Mouse (Mus musculus) kidney, postnatal 4 days (tissue): ENCODE data around the gene Lekr1.

Source experiments
- DNase-seq, 2 experiments: peaks; one replicate each; pipeline ENCODE4 v3.0.0; 2021; ENCODE audit warnings: mixed read lengths in 2 of 2

The Lekr1 gene

DNA sequence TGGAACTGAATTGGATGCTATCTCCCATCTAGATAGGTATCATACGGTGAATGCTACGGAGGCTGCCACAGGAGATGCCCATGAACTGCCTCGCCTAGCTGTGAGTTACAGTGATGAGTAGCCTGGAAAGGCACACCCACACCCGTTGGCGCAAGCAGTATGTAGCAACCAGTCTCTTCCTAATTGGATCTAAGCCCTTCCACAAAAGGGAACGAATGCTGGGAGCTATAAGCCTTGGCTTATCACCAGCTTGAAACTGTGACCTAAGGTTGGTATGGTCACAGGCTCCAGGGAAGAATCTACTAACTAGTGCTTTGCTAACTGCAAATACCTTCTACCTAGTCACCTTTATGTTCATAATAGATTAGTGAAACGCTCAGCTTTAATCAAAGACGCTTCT lies 175.1 kb downstream of the Lekr1 start:
- no peak for DNase-seq

DNA sequence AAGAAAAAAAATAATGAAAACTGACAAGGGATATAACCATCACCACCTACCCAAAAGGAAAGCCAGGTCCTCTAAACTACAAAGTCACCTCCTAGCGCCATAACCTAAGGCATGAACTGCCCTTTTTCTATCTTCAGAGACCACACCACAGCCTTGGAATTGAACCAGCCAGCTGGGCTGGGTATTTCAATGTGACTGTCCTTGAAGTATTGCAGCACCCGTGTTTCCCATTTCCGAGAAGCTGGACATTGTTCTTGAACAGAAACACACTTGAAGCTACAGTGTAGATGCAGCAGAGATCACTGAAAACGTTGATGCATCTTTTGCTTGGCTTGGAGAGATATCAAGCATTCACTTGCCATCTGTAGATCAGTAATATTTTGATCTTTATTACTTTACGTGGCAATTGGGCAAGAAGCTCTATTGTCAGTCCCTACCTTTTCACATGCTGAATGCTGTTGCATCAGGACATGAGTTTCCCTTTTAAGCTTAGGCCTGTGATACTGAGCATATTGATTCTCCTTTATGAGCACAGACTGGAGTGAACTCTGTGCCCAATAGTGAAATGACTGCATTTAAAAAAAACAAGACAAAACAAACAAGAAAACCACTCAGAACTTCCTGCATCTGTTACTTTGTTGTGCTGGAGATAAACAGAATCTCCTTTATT lies 176.6 kb downstream of the Lekr1 start:
- DNase-seq: no peak

DNA sequence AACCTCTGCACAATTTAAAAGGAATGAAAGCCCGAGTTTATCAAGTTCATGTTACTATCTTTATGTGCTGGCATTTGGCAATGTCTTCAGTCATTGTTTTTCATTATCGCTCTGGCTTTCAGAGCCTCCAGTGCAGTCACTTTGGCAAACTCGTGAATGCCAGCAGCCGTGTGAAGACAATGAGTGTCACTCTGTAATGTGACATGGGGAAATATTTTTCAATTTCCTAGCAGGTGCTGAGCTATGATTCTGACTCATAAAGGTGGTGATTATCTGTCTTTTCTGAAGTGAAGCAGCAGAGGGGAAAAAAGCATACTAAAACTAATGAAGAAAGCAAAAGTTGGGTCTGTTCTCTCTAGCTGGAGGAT lies 177.1 kb downstream of the Lekr1 start:
- DNase-seq: no peak

DNA sequence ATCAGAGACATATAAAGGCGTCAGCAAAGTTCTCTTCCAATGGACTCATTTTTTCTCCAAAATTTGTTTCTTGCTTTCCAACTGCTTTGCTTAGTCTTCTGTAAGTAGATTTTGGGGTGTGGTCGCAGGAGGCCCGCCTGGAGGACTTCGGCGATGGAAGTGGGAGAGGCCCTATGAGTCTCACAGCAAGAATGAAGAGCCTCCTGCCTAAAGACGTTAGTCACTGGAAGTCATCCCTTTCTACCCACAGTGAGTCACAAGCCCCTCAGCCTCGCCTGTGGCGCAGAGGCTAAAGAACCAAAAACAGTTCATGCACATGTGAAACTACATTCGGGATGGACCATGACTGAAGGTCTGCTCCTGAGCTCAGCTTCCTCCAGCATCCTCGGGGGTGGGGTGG lies 178.3 kb downstream of the Lekr1 start:
- no peak for DNase-seq

DNA sequence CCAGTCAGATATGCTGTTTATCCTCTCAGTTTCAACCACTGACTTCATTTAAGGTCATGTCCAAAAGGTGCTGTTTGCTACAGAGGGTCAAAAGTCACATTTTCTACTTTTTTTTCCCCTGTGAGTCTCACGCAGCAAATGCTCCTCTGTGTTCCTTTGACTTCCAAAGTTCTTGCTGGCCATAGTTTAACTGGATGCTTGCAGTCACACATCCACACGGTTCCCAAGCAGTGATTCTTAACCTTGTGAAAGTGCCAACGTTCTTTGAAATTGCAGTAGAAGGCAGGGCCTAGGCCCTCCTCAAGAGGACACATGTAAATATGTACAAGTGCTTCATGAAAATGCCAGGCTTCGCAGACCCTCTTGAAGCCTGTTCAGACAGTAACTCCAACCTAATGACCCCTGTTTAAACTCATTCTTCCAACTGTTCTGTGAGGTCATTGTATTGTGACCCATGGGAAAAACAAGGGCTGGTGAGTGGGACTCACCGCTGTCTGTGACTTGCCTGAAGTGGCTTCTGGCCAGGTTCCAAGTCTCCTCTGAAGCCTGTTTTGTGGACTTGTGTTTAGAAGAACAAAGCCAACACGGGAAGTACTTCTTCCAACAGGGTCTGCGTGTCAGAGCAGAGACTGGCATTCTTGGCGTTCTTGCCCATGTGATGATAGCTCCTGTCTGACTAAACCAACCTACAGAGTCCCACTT lies 179.0 kb downstream of the Lekr1 start:
- peak in 1 of 2 experiments; percentile 53 for DNase-seq

DNA sequence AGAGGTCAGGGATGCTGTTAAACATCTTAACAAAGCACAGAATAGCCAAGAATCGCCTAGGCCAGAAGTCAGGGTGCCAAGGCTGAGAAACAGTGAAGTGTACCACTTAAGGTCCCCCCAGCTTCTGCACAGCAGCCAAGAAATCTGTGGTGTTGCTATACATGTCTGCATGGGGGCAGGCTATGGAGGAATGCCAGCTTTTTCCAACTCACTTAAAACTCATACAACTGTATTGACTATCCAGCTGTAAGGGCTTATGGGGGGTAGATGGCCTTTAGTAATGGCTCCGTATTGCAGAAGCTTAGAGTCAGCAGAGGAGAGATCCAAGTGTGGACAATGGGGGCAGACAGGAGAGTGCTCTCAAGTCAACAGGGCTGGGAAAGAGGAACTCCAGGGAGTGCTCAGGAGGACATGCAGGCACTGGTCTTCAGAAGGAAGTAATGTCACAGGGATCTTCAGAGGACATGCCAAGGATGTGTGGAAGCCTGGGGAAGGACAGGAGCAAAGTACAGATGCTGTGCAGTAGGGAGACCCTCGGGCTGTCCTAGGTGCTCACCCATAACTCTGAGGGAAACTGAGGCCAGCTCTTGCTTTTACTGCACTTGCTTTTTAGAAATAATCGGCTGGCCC lies 181.2 kb downstream of the Lekr1 start:
- no peak for DNase-seq

DNA sequence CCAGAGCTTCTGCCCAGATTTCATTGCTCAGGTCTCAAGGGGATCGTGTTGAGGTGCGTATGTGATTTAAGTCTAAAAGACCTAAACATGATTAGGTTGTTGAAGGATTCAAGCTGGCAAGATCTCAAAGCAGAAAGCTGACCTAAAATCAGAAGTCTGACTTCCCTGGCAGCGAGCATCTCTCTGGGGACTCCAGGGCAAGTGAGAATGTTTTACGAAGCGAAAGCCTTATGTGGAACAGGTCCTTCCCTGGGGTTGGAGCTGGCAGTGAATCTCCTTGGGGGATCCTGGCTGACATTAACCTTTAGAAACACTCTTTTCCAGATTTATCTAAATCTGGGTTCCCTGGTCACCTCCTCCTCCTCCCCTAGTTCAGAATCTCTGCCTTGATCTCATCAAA lies 187.7 kb downstream of the Lekr1 start:
- DNase-seq: no peak

DNA sequence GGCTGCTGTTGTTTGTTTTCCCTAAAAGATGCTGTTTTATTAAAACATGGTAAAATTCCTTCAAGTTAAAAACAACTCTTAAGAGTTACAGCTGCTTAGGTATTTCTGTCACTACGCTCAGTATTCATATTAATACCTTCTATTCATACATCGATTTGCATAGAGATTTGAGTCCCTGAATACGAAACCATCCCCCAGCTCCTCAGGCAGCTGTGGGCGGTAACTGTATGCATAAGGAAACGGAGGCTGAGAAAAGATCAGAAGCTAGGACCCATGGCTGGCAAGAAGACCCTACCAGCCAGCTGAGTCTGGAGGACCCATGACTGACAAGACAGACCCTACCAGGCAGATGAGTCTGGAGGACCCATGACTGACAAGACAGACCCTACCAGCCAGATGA lies 189.5 kb downstream of the Lekr1 start:
- DNase-seq: no peak

DNA sequence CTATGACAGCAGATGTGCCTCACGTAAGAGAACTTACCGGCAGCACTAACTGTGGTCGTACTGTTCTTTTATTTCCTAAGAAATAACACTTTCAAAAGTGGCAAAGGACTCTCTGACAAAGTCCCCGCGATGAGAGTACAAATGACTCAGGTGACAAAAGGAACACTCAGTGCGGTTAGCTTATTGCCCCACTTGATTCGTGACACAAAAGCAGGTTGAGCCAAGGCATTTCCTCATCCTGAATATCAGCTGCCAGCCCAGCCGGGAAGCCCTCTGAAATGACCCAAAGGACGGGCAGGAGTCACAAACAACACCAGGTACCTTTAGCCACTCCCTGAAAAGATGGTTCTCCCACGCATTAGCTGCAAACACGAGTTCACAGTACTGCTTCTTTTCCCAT lies 192.1 kb downstream of the Lekr1 start:
- peak in 1 of 2 experiments; percentile 18 for DNase-seq

DNA sequence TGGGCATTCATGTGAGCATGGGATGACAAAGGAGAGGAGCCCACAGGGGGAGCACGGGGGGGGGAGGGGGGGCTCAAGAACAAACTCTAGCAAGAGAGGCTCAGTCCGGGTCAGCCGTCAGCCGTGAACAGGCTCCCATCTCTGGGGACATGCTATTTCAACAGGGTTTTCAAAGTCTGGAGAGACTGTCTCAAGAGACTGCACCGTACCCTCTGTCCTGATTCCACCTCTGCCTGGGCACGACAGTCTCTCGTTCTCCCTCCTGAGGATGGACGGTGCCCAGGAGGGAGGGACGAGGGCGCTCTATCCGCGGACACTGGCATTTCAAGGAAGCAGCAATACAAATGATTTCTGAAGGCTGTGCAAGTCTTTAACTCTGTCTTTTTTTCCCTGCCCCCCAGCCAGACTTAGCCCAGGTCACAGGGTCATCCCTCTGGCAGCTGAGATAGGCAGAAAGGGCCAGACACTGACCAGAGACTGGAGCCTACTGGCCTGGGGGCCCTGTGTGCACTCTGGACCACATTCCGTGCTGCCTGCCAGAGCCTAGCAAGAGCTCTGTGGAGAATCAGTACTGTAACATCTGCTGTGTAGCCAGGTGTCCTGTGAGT lies 192.8 kb downstream of the Lekr1 start:
- DNase-seq: peak; percentile 39 to 64

DNA sequence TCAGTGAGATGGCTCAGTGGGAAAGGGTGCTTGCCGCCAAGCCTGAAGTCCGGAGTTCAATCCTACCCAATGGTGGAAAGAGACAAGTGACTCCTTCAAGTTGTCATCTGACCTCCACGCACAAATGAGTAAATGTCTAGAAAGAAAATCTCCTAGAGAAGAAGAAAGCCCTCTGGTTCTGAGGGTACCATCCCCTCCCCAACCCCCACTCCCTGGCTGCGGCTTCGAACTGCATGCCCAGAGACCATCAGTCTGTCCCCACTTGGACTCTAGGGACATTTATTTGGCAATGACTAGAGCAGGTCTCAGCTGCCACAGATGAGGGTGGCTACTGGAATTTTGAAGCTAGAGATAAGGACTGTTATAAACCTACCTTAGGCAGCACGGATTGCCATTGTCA lies 193.7 kb downstream of the Lekr1 start:
- DNase-seq: no peak

DNA sequence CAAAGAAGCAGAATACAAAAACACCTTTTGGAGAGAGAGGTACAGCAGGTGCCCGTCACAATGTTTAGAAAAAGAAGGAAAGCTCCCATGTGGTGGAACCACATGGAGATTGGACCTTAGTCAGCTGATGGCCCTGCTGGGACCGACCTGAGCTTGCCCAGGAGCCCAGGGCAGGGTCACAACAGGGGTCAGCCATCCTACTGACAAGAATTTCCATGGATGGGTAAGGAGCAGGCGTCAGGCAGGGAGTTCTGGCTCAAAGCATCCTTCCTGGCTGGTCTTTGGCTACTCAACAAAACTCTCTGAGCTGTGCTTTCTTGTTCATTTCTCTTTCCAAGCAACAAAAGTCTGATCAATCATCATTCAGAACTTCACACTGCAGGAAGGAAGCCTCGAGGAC lies 194.9 kb downstream of the Lekr1 start:
- DNase-seq: peak in 1 of 2 experiments; percentile 11

DNA sequence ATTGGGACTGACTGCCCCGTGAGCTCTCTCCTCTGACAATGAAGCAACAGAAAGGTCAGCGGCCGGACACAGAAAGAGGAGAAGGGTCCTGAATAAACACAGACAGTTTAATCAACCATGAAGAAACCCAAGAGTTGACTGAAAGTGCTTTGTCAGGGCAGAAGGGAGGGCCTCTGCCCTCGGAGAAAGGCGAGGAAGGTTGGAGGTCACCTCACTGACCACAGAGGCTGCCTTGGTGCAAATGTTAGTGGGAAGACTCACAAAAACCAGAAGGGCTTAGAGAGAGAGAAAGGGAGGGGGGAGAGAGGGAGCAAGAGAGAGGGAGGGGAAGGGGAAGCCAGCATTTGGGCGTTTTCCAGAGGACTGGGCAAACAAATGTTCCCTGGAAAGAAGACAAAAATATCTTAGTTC lies 195.4 kb downstream of the Lekr1 start:
- peak; percentile 31 to 48 for DNase-seq

DNA sequence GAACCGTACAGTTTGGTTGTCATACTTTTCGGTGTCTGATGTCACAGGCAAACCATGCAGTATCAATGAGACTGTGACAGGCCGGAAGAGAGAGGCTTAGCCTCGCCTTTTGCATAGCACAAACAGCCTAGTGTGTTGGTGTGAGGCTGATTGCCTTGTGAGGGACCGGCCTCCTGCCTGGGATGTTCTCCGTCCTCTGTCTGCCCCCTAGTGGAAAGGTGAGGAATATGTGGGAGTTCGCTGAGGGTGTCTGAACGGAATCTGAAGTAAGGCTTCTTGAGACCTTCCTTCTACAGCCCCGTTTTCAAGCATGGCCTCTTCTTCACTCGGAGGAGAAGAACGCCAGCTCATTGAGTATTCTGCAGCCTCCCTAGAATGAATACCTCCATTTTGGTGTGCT lies 197.3 kb downstream of the Lekr1 start:
- DNase-seq: peak; percentile 78 to 87

DNA sequence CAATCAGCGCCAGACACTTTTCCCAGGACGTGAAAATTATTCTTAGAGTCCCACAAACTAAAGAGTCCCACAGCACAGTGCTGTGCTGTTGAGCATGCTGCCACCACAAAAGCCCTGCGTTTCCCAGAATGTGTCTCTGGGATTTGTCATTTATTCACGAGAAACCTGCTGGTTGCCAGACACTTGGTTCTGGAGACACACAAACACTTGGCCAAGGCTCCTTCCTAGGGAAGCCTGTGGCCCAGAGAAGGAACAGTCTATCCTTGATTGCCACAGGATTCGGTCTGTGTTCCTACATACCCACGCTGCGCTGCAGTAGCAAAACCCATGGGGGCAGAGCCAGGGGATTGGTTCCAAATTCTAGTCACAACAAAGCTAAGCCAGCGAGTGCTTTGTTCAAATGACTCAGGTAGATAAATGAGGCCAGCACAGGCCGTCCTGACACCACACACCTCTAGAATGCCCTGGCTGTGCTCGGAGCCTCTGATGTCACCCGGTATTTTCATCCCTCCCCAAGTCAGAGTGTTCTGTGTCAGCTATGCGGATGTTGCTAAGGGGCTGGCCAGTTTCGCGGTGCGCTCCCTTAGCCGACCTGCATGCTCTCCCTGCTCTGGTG lies 197.8 kb downstream of the Lekr1 start:
- peak in 1 of 2 experiments; percentile 16 for DNase-seq

DNA sequence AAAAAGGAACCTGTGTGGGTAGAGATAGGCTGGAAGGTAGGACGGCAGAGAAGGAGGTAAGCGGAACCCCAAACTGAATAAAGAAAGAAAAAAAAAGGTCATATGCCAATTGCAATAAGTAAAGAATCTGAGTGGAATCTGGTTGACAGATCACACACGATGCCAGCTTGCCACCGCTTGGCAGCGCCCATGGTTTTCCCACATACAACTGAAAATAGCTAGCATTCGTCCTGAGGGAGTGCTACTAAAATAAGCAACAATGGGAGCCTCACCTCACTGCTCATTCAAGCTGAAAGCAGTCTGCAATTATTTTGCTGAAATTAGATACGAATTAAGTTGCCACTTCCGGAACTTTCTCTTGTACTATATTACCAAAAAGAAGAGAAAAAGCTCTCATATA lies 202.9 kb downstream of the Lekr1 start:
- DNase-seq: no peak

DNA sequence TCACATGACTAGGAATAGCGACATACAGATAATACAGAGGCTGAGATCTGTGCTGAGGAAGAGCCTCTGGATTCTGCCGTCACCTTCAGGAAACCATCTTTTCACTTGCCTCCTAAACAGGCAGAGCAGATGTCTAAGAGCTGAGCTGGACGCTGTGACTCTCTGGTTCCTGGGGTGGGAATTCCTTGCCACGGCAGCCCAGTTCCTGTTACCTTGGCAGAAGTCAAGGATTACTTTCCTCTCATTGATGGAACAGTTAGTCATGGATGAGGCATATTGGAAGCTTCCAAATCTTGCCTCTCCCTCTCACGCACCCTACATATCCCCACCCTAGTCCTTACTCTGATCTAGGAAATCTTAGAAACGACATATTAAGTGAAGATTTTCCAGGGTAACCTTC lies 203.7 kb downstream of the Lekr1 start:
- no peak for DNase-seq

DNA sequence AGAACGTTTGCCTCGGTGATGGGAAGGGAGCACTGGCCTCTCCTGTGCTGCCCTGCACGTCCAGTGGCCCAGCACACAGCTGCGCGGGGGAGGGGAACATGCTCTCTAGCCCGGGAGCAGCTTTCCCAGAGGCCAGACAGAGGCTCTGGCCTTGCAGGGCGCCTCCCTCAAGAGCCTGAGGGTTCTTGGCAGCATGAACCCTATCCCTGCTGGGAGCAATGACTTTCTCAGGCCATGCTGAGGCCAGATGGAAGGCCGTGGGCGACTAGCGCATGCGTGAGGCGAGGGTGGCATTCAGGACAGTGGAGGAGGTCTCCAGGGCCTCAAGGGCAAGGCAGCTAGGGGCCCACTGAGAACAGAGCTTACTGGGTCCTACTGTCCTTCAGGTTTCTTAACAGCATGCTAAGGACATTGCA lies 205.2 kb downstream of the Lekr1 start:
- peak; percentile 79 to 86 for DNase-seq

DNA sequence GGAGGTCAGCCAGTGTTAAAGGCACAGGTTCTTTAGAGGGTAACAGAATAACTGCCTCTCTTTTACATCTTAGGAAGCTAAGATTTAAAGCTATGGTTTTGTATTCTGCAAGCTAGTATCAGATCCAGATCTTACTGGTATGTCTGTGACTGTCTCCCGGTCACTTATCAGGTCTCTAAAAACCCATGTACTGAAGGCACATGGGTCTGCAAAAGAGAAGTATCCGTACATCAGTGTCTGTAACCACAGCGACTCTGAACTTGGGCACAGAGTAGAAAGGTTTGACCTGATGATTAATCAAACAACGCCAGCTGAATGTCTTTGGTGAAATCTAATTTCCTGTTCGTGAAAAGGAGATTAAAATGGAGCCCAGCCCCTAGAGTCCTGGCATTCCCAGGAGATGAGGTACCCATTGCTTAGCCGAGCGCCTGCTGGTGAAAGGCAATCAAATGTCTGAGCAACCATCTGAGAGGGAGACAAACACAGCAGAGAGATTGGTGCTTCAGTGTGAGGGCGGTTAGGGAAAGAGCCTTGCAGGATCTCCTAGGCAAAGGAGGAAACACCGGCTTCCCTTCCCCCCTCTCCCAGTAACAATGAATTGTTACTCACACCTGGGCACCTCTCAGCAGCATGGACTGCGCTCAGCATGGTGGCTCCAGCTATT lies 205.7 kb downstream of the Lekr1 start:
- no peak for DNase-seq

DNA sequence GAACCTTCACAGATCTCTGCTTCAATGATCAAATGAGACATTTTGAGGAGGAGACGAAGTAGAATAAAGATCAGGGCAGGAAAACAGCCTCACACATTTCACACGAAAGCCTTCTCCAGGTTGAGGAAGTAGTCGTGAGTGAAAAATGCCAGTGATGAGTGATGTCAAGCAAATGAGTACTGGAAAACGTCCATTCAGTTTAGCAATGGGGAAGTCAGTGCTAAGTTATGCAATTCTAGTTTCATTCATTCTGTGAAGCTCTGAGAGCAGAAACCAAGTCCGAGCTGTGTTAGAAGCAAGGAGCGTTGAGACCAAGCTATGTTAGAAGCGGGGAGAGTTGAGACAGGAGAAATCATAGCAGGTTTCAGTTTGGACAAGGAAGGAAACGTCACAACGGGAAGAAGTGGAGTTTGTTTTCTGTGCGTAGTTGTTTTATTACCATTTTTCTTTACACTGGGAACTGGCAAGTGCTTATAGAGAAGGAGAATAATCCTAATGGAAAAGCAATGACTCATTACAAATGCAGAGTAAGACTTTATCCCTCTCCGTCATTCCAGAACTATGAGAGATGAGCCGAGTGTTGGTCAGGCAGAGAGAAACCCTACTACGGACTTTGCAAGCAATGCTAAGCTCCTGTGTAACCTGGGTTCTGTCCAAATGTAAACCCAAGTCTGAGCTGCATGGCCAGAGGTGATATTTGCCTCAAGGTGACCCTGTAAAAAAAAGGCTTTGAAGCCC lies 207.2 kb downstream of the Lekr1 start:
- no peak for DNase-seq
